Mouse (Mus musculus) layer of hippocampus, adult 18-20 months (tissue): ENCODE data around the gene Atp11c. TPM values are rescaled to one million over a fixed set of nuclear protein-coding genes. Genes with fewer than 3 reads are reported as not detected.

ENCODE experiments used
- DNase-seq, 2 experiments: peaks; one replicate each; pipeline ENCODE4 v3.0.0; 2022; ENCODE audit warnings: low spot score in 2 of 2
- microRNA-seq, 2 experiments: library from miRNA; unstranded; fragments of <30 nt; microRNA quantifications; one replicate each; pipeline ENCODE4 v1.2.0; 2021
- total RNA-seq, 2 experiments: library from RNA; stranded (reverse); gene quantifications; 2 replicates each; pipeline ENCODE4 v1.2.3; 2021

Atp11c gene
- total RNA-seq, 2 experiments from 2014 or later, result 8.1 to 8.8 TPM

DNA sequence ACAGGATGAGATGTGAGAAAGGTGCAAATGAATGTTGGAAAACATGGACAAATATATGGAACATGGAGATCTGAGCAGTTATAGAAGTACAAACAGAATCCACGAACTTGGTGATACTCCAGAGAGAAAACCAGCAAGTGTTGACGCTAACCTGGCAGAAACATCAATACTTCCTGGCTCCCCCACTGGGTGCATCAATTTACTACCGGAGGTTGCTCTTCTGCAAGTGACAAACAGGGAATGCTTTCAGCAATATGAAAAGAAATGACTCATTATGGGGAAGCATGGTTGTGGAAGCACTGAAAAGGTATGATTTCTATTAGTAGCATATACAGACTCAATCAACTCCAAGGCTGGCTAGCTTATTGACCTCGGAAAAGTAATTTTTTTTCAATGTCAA lies 198.2 kb downstream of the Atp11c start:
- no peak for DNase-seq

DNA sequence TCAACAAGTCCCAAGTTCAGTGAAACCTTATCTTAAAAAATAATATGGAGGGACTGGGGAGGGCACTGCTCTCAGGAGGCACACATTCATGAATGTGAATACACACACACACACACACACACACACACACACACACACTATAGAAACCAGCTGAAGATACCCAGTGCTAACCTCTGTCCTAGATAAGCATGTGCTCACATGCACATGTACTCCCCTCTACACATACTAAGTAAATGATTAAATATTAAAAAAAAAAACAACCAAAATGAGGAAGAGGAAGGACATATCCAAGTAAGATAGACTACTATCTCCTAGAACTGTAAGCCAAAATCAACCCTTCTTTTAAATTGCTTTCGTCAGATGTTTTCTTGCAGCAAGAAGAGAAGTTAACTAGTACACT lies 205.6 kb downstream of the Atp11c start:
- no peak for DNase-seq

DNA sequence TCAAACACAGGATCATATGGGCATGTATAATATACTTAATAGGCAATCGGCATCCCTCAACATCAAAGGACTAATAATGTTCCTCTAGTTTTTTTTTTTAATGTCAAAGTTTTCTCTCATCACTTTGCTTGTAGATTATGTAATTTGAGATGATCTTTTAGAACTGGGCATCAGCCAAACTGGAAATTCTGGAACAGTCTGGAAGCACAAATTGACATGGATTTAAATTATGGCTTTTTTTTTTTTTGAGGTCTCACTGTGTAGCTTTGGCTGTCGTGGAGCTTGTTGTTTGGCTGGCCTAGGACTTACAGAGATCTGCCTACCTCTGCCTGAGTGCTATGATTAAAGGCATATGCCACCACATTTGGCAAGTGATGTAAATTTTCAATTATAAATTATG lies 210.8 kb downstream of the Atp11c start:
- peak in 1 of 2 experiments; percentile 3 for DNase-seq

DNA sequence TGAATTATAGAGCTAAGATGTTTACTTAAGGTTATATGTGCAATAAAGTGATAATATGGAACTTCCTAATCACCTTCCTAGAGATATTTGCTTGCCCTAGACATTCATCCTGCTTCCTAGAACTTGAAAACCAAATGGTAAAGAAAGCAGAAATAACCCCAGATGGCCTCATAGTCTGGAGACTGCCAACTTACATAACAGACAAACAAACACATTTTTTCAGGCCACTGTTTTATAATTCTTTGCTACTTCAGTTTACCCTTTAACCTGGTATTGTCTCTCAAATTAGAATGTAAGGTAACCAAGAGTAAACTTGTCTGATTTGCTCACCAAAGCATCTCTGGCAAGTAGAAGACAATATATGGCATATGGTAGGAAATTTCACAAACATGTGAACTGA lies 212.1 kb downstream of the Atp11c start:
- DNase-seq, result no peak

DNA sequence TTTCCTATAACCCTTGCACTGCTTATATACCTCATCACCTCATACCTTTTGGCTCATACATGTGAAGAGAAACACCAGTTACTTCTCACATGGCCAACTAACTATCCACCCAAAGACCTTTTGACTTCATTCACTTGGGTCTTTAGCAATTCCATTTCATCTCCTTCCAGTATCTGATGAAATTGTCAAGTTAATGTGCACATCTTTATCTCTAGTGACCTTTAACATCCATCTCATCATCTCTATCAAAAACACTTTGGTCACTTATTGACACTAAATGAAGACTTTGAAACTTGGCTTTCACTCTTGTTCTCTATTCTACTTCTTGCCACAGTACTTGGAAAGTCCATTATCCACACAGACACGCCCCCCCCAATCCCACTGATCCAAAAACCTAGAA lies 243.8 kb downstream of the Atp11c start:
- DNase-seq, result no peak

DNA sequence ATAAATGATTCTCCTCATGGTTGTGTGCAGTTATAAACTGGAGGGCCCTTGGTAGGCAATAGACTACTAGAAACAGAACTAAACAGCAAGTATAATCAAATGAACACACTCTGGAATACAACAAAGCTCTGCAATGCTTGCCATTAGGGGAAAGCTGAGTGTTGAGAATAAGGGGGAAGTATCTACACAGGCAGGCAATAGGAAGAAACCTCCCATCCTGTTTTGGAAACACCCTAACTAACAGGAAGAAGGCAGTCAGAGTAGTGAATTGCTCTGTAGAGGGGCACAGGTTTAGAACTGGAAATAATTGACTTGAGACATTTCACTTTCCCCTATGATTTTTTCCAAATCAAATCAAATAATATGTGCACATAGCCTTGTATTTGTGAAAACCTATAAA lies 247.1 kb downstream of the Atp11c start:
- DNase-seq, result no peak

DNA sequence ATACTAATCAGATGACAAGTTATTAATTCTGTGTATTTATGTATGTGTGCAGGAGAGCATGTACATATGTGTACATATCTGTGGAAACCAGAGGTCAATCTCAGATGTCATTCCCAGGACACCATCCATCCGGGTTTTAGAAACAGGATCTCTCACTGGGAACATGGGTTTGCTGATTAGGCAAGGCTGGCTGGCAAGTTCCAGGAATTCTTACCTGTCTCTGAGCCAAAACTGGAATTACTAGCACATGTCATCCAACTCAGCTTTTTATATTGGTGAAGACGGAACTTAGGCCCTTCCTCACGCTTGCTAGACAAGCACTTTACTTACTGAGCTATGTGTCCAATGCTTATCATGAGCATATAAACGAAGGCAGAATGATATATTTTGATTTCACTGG lies 247.5 kb downstream of the Atp11c start:
- no peak for DNase-seq

DNA sequence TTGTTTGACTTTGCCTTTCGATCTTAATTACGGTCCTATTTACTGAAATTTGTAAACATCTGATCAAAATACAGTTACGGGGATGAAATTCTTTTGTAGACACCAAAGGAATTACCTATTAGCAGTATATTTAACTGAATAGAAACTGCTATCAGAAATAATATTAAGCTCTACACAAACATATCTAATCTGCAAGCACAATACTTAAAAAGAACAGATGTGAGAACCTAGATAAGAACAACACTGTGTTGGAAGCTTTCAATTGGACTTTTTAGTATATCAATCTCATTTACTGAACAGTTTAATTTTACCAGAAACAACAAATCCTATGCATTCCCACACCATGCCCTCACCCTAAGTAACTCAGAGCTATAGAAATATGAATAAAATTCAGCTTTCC lies 262.8 kb downstream of the Atp11c start:
- no peak for DNase-seq

DNA sequence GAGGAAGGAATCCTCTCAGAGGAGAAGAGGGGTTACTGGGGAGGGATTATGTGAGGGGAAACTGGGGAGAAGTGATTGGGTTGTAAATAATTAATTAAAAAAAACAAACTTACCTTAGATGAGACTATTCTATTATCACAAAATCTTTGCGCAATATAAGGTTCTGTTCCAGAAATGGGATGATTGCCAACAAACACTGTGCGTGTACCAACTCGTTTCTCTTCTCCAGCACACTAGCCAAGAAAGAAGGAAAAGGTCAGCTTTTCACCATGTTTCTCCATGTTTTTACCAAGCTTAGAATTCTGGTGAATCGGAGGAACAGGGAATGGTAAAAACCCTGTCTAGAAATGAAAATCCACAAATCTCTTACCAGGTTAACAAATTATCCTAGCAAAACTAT lies 271.2 kb downstream of the Atp11c start:
- no peak for DNase-seq

DNA sequence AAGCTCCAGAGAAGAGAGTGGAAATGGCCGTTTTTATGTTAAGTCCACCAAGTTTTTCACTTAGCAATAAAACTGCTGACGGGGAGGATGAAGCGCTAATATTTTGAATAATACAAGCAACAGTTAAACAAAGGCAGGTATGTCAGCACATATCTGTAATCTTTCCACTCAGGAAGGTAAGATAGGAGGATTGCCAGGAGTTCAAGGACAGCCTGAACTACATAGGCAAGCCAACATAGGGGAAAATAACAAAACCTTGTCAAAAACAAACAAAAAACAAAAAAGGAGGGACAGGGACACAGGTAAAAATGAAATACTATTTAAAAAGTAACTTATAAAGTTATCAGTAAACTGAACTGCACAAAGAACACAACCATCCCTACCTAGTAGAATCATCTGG lies 274.8 kb downstream of the Atp11c start:
- no peak for DNase-seq

DNA sequence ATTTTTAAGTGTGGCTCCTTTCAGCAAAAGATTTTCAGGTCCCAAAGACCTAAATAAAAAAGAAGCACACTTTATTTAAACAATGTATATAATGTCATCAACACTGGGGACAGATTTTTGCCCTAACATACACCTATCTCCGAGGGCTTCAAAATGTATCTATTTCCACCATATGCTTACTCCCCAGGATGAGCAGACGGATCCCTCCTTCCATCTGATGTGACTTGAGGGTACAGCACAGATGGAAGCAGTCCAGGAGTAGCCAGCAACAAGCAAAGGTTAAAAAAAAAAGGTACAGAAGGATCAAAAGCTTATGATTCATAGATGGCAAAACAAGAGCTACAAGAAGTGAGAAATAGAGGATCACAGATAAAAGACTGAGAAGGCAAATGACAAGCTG lies 300.2 kb downstream of the Atp11c start:
- DNase-seq, result no peak

DNA sequence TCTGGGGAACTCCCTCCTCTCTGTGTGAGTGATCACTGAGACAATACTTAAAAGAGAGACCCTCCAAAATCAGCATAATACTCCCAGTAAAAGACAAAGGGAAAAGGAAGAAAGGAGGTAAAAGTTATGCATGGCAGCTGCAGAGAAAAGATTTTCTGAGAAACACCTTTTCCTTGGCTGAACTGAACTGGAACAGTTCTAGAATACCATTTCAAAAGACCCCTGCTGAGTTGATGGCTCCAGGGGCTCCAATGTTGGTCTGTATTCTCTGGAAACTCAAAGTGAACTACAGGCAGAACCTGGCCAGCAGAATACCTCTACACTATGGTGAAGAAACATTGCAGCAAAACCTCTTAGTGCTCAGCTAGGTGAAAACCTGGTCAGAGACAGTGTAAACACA lies 337.2 kb downstream of the Atp11c start:
- DNase-seq, result no peak

DNA sequence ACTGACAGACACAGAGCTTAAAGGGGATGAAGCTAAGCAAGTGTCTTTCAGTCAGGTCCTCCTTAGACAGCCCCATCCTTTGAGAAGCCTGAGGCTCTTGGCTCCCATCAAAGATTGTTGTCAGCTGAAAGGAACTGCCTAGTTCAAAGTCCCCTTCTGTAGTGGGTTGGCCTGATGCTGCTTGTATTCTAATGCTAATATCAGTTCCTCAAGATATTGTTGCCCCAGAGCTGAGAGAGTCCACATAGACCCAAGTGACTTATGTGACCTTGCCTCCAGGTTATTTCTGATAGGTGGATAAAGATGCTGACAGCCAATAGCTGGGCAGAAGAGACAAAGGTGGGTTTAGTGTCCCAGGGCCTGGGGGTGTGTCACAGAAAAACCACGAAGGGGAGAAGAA lies 404.8 kb downstream of the Atp11c start:
- no peak for DNase-seq

DNA sequence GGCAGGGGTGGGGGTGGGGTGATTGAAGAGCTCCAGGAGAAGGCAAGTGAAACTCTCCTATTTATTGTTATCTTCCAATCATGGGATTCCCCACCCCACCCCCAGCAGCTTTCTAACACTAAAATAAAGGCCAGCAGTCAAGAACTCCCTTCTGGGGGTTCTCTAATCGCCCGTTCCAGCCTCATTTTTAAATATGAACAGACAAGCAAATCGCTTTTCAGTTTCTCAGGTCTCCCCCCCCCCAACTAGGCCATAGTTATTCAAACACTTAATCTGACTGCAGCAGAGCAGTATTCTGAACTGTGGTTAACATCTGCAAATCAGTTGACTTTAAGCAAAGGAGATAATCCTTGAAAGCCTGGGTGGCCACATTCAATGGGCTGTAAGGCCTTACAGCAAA lies 409.9 kb downstream of the Atp11c start:
- DNase-seq, result no peak

DNA sequence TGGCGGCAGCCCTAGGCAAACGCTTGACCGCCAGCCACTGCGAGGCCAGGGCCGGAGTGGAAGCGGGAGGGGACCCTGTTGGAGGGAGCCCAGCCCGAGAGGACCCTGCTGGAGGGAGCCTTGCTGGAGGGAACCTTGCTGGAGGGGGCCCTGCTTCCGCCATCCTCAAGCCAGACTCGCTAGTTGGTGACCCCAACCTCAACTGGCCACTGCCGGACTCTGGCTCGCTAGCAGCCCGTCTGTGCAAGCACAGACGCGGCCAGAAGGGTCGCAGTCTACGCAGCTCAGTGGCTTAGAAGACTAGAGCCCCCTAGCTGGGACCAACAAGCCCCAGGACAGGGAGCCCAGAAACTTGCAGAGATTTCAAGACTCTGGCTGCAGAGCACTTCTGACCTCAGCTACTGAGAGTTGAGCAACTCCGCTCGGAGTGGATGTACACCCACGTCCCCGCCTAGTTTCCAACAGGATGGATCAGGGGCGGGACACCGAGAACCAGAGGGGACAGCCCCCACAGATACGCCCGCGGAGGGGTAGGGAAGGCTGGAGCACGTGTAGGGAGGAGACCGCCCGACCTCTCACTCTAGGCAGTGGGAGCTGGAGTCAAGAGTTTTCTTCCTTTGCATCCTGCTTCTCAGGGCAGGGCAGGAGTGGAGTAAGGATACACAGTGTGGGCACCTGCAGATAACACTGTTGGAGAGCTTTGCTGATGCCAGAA lies 413.6 kb downstream of the Atp11c start, which contains the start of gene Mcf2:
Gene Mcf2, minus strand, starts transcription at position 346 of the 715 bp plus-strand sequence.
- no peak for DNase-seq

DNA sequence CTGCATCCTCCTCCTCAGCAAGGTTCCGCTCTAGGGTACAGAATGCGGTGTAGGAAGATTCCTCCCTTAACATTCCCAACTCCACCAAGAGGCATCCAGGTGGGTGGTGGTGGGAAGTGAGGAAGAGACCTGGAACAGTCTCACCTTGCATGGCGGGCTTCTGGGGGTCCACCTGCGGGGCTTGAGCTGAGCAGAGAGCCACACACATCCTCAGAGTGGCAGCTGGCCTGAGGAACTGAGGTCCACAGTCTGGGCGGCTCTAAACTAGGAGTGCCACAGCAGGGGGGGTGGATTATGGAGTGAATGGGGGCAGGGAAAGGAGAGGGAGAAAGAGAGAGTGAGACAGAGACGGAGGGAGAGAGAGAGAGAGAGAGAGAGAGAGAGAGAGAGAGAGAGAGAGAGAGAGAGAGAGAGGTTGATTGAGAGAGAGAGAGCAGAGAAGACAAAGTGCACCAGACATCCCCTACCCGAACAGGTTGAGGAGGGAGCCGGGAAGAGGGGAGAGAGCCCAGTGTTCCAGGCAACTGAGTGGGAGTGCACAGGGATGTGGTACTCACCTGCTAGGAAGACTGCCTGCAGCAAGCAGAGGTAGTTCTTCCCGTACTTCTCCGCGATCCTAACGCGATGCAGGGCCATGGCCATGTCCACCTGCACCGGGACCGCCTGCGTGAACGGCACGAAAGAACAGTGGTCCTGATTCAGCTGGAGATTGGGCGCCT lies 414.3 kb downstream of the Atp11c start:
- DNase-seq, result no peak

Small RNA genes lying within 50 kb of the gene (microRNA-seq; reads per million reads assigned to microRNA genes)
- gene Mir505, result 87.2 to 116 reads per million in 2 experiments

Other genes starting within 250 kb of the Atp11c start
- not detected for gene Gm7073, start 53.4 kb downstream of the Atp11c start, total RNA-seq